Mouse (Mus musculus) megakaryocyte progenitor cell, adult 5-6 weeks (primary cell): Measurements from ENCODE around the gene Sergef. TPM values are rescaled to one million over a fixed set of nuclear protein-coding genes. Genes with fewer than 3 reads are reported as not detected.

ENCODE experiments used
- ATAC-seq: replicated peaks from 2 replicates; pipeline ENCODE4 v1.8.0; 2016; ENCODE audit warnings: mild to moderate bottlenecking, moderate TSS enrichment, inconsistent platforms; ENCODE audit not compliant: poor library complexity
- total RNA-seq, 2 experiments: library from RNA; stranded (forward) in 1 of 2; stranded (reverse) in 1 of 2; fragments of 157-497, 149-512 nt in 1 of 2; fragments of 200-1000 nt in 1 of 2; gene quantifications; 2 replicates each; pipeline versions ENCODE4 v1.2.3 to v1.2.4; 2015 to 2017

The Sergef gene
- total RNA-seq, 2 experiments from 2014 or later, result 6.6 to 8.1 TPM

DNA sequence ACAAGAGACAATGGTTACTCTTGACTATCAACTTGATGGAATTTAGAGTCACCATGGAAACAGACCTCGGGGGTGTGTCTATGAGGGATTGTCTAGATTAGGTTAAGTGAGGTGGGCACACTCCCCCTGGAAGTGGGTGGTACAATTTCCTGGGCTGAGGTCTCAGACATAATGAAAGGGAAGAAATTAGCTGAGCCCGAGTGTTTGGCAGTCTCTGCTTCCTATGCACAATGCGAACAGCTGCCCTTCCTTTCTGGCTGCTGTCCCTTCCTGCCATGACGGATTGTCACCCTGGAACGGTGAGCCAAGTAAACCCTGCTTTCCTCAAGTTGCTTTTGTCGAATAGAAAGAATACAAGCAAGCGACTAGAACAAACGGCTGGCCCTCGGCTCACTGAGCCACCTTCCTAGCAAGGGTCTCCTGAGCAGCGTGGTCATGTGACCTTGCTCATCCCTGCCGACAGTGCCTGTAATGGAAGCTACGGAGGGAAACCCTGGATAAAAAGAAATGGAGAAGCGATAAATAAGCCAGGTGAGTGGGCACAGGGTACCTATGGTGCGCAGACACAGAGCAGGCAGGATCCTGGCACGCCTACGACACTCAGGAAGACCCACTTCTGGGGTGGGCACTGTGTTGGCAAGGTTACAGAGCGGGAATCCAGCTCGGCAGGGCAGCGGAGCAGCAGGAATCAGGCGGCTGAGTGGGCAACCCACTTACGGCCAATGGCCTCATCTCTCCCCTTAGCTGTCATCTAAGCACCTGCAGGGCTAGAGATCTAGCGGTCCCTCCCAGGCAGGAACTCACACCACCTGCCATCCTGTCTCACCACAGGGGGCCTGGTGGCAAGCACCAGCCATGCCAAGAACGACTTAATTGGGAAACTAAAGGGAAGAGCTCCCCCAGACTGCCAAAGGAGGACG is 130.0 kb downstream of the Sergef start:
- no peak for ATAC-seq

DNA sequence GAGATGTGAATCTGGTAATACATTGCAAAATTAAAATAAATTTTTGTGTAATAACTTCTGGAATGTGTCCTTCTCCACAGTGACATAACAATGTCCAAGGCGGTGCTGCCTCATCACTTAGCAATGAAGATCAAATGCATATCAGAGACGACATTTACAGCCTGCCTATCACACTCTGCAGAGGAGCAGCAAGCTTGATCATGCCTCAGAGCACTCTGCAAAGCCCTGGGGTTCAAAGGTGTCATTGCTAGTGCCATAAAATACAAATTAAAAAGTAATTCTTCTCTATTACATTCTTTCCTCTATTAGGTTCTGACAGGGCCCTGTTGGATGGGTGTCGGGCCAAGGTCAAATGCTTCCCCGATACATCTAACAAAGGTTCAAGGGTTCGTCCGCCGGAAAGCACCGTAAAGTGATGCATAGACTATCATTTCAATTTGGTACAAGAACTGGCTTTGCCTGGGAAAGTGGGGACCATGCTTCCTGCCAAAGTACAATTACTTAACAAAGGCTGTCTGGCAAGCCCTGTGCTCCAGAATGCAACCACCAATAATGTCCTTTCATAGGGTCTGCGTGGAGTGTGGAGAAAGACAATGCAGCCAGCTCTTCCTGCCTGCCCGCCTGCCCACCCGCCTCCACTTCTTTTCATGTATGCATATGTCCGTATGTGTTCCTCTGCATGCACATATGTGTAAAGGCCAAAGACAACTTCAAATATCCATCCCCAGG is 130.9 kb downstream of the Sergef start:
- ATAC-seq, result no peak

DNA sequence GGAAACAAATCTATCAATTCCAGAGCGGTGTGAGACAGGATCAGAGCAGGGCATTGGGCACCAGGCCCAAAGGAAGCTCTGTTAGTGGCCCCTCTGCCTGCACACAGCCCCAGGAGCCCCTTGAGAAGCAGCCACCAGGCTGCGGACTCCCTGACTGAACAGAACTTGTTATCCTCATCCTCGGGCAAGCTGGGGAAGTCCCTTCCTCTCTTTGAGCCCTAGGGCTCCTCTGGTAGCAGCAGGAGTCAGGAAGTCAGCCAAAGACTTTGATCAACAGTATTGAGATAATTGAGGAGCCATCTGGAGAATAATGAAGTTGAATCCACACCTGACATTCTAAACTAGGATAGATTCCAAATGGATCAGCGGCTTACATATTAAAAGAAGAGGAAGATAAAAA is 135.4 kb downstream of the Sergef start:
- no peak for ATAC-seq

- peak; percentile 60 for ATAC-seq
Measured at GRCm38 (mm10) chr7:46502650-46503049, 137.0 kb downstream of the Sergef start.

DNA sequence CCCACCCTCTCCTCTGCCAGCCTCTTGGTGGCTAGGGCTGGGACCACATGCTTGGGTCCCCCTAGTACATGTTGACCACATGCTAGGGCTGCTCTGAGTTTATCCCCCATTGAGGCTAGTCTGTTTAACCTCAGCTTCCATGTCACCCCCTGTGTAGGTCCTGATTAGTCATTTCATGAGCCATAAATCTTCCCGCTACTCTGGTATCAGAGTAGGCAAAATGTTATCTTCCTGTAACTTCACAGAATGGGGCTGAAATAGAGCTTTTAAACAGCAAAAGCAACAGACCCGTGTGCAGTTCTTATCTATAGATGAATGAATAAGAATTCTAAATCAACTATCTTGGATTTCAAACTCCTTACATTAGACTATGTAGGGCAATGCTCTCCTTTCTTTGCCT is 138.1 kb downstream of the Sergef start:
- ATAC-seq, result 0 out of 2 replicates have a peak, but pooled peaks have one; percentile 26

DNA sequence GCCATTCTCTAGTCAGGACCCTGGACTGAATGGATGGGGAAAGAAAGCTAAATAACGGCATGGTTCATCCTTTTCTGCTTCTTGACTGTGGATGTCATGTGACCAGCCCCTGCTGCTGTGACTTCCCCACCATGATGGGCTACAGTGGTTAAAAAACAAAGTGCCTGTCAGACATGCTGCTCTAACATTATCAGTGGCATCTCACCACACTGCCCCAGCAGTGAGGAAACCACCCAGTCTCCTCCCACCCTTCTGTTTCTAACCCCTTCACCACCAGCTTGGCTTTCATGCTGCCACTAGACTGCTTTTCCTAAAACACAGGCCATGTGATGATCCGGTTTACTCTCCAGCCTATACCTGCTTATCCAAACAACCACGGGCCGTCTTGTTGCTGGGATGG is 140.0 kb downstream of the Sergef start:
- ATAC-seq, result peak; percentile 79

DNA sequence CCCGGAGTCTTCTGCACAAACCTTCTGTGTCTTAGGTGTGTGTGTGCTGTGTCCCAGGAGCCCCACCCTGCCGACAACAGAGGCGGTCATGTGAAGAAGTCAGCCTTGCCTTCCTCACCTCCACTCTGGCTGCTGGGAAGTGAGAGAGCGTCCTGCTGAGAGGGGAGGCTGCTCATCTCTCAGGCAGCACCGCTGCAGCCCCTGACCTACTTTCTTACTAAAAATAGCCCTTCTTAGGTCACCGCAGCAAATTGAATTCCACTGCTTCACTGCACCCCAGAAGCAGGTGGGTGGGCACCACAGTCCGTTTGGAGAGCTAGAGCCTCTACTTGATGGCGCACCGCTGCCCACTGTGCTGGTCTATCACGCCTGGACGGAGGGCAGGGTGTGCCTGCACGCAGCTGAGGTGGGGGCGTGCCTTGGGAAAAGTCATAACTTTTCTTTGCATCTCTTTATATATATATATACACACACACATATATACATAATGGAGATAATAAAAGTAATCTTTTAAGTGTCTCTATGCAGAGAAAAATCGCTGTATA is 147.4 kb downstream of the Sergef start:
- no peak for ATAC-seq

GRCm38 (mm10) chr7:46487354-46487753 is 152.3 kb downstream of the Sergef start:
- ATAC-seq, result no peak

GRCm38 (mm10) chr7:46486761-46487160 is 152.8 kb downstream of the Sergef start:
- no peak for ATAC-seq

GRCm38 (mm10) chr7:46484223-46484622 is 155.4 kb downstream of the Sergef start:
- no peak for ATAC-seq

DNA sequence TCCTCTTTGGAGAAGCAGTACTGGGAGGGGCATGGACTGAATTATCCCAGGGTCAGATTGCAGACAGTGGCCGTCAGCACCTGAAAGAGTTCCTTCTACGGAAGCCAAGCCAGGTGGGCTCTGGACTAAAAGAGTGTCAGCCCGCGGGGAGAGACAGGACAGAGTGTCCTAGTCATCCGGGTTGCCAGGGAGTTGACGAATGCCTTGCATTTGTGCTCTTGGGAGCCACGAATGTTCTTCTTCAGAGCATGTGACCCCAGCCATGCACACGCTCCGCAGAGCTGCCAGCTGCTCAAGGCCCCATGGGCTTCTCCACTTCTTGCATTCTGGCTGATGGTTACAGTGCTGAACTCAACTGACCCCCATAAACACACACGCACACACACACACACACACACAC is 156.6 kb downstream of the Sergef start:
- no peak for ATAC-seq

- no peak for ATAC-seq
Measured at GRCm38 (mm10) chr7:46482099-46482531, 157.5 kb downstream of the Sergef start.

DNA sequence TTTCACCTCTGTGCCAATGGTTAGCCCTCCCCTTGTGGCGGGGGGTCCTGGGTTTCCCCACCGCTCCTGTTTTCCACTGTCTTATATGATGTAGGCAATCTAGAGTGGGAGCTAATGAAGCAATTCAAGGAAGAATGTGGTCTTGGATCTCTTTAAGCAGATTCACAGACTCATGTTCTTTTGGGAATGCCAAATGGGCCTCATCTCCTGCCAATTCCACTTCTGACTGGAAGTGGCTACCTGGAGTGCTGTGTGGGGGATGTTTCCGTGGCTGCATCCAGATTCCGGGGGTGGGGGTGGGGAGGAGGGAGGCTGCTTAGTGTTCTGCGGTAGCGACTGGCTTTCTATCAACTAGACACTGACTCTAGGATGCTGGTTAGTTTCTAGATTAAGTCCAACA is 159.8 kb downstream of the Sergef start:
- no peak for ATAC-seq

DNA sequence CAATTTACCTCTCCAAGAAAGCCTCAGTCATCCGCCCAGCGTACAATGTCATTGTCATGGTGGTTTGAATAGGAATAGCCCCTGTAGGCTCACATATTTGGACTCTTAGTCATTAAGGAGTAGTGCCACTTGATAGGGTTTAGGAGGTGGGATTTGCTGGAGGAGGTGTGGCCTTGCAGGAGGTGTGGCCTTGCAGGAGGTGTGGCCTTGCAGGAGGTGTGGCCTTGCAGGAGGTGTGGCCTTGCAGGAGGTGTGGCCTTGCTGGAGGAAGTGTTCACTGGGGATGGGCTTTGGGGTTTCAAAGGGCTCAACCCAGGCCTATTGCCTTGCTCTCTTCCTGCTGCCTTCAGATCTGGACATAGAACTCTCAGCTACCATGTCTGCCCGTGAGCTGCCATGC is 162.2 kb downstream of the Sergef start:
- ATAC-seq, result peak; percentile 72

GRCm38 (mm10) chr7:46475464-46475863 is 164.1 kb downstream of the Sergef start:
- no peak for ATAC-seq

GRCm38 (mm10) chr7:46473141-46473540 is 166.5 kb downstream of the Sergef start:
- ATAC-seq, result no peak

GRCm38 (mm10) chr7:46471054-46471737 is 168.4 kb downstream of the Sergef start:
- ATAC-seq, result no peak

- ATAC-seq, result no peak
Measured at GRCm38 (mm10) chr7:46469542-46469941, 170.1 kb downstream of the Sergef start.

DNA sequence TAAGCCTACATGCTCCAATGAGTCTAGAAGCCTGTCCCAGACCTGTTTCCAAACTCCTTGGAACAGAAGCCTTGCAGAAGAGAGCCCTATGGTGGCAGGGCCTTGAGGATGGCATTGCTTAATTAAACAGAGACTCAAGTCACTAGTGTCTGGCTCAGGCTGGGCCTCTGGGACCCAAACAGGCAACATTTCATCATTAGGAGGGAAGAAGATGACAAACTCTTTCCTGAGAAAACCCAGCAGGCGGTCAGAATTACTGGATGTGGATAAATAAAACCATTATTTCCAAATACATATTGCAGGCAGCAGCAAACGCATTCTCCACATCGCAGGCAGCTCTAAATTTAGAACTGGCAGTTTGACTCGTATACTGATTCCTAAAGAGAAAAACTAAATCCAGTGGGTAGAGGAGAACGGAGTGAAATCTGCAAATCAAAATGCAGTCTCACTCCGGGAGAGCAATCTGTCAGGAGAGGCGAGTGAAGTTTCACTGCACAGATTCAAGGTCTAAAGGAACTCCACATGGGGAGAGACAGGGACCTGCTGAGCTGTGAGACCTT is 173.1 kb downstream of the Sergef start:
- no peak for ATAC-seq

- no peak for ATAC-seq
Measured at GRCm38 (mm10) chr7:46463136-46463535, 176.5 kb downstream of the Sergef start.

DNA sequence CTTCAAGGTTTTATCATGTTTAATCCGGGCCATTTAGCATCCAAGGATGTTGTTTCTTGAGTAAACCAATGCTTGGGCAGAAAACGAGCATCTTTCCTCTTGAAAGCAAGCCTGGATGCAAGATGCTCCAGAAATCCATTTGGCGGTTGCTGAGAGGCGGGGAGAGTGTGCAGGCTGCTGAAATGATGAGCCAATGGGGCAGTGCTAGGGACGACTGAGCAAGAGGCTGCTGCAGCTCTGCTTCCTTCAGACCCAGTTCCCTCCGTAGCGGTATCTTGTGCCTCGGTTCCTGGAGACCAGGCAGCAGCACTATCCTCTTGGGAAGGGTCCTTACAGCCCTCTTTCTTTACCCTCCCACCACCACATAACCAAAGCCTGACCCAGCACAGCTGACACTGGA is 177.3 kb downstream of the Sergef start:
- ATAC-seq, result no peak
